Mouse (Mus musculus): ENCODE measurements at regions not wholly inside any gene's neighbourhood (a gene's known extent, or its start where the extent isn't known, plus 50 kb on each side); places are given as distances from the start of the nearest gene placed in this dataset.
"Not testable (repeated sequence)": the region's sequence is repeated elsewhere in the genome, so short reads cannot be mapped to it uniquely, and the experiment has no call there.

- DNase-seq (ENCODE audit: low spot score in 2 of 2), result no peak
These were observed 212.1 kb downstream of the Adgrg6 start for GRCm38 (mm10) chr10:14333344-14333743.

GRCm38 (mm10) chr10:14332688-14333117 lies 212.8 kb downstream of the Adgrg6 start:
- no peak for DNase-seq (ENCODE audit: low spot score in 2 of 2)

GRCm38 (mm10) chr10:14328846-14329245 lies 216.6 kb downstream of the Adgrg6 start:
- no peak for DNase-seq (ENCODE audit: low spot score in 2 of 2)

DNA sequence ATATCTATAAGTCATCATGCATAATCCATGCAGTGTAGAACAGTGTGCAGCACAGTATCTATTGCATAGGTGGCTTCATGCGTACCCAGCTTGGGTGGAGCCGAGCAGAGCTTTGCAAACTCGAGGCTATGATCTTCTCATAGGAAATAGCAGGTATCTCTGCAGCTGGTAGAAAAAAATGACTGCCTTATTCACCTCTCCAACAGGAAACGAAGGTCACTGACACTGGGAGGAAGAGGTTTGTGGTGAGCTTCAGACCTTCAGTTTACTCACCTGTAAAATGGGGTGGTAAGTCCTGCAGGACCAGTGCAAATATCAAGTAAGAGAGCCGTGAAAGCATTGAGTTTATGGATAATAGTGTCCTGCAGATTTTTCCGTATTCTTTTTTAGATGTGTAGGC lies 219.2 kb downstream of the Adgrg6 start:
- DNase-seq (ENCODE audit: low spot score in 2 of 2), result no peak

DNA sequence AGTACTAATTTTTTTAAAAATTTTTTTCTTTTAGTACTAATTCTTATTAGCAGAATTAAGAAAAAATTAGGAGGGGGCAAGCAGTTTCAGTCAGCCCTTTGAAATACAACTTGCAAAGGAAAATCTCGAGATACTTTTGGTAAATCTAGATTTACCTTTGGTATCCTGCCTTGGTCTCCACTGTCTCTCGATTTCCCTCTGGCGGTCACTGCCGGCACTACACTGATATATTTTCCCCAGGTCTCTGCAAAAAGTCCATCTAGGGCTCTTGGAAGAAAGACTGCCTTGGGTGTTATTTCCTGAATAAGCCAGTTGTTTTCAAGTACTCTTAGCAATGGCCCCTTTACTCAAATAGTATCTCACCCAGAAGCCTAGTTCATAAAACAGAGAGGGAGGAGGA lies 224.0 kb downstream of the Adgrg6 start:
- peak; percentile 49 to 81 for DNase-seq (ENCODE audit: low spot score in 2 of 2)

DNA sequence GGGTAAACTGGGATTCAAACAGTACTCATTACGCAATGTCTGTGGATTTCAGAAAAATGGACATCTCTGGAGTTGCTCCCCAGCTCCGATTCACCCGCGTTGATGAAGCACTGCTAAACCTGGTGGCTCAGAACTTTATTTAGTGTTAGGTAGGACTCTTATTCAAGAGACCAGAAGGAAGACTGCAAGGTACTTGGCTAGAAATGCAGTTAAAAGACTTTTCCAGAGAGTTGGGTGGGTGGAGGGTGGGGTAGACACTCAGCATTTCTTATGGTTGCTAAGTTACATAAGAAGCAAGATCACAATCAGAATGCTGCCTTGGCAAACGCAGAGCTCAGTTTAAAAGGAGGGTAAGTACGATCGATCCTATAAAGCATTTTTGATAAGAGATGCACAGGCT lies 230.2 kb downstream of the Adgrg6 start:
- no peak for DNase-seq (ENCODE audit: low spot score in 2 of 2)

GRCm38 (mm10) chr10:14314607-14315006 lies 230.9 kb downstream of the Adgrg6 start:
- DNase-seq (ENCODE audit: low spot score in 2 of 2), result no peak

GRCm38 (mm10) chr10:14314004-14314581 lies 231.4 kb downstream of the Adgrg6 start:
- DNase-seq (ENCODE audit: low spot score in 2 of 2), result no peak

DNA sequence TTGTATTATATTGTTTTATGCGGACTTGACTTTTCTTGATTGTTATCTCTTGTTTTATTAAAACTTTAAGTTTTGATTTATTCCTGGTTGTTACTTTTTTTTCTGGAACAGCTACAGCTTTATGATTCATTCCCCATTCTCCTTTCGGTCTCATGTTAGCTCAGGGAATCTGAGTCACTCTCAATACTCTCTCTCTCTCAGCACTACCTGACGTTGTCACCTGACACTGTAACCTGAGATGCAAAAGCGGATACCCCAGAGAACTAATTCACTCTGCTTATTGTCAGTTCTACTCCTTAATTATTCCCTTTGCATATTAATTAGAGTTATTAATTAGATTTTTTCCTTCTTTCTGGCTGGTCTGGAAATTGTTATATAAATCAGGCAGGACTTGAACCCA lies 232.5 kb downstream of the Adgrg6 start:
- DNase-seq (ENCODE audit: low spot score in 2 of 2), result no peak

DNA sequence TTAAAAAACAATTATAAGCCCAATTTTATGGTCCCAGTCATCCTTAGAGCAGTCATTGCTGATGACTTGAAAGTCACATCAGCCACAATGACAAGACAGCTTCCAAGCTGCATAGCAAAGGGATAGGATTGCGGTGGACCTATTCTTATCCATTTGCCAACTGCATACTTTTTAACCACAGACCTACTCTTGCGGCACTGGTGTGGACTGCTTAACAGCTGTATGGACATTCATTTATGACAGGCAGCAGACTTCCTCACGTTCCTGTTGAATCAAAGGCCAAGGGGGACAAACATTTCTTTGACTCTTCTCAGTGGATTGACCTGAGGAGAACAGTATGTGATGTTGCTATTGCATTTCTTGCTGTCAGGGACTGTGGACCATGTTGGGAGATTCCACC lies 233.5 kb downstream of the Adgrg6 start:
- no peak for DNase-seq (ENCODE audit: low spot score in 2 of 2)

GRCm38 (mm10) chr10:14306811-14307210 lies 238.6 kb downstream of the Adgrg6 start:
- no peak for DNase-seq (ENCODE audit: low spot score in 2 of 2)

DNA sequence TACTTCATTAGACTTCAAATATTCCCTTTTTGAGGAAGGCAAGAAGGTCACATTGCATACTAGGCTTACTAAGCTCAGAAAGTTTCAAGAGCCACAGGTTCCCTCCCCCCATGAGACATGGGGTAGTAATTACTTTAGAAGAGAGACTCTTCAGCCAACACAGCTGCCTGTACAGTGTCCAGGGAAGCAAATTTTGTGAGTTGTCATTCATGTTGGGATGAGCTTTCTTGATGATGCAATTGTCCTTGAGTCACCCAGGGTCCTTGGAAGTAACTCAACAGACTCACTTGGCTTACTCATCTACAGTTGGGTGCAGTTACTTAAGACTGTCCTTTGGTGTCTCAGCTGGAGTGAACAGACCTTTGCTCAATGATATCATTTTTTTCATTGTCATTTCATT lies 242.0 kb downstream of the Adgrg6 start:
- no peak for DNase-seq (ENCODE audit: low spot score in 2 of 2)

- no peak for DNase-seq (ENCODE audit: low spot score in 2 of 2)
These were observed 249.3 kb downstream of the Adgrg6 start for GRCm38 (mm10) chr10:14296147-14296546.

- not testable (repeated sequence) for DNase-seq (ENCODE audit: low spot score in 2 of 2)
These were observed 252.8 kb downstream of the Adgrg6 start for GRCm38 (mm10) chr10:14292701-14293100.

- DNase-seq (ENCODE audit: low spot score in 2 of 2), result no peak
These were observed 257.9 kb downstream of the Adgrg6 start for GRCm38 (mm10) chr10:14287551-14287950.

DNA sequence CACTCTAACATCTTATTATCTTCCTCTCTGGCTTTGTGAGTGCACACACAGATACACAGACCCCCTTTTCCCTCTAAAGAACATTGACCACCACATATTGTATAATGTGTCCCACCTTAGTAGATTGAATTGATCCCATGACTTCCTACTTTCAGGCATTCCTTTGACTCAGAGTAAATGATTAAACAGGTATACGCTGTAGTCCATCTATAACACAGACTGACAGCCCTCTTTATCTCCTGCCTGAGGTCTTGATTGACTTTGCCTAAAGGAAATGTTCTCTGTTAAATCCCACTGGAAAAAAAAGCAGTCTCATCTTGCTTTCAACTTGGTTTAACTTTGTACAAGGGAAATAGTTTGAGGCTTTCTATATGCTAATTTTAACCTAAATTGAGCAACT lies 268.8 kb downstream of the Adgrg6 start:
- DNase-seq (ENCODE audit: low spot score in 2 of 2), result no peak

DNA sequence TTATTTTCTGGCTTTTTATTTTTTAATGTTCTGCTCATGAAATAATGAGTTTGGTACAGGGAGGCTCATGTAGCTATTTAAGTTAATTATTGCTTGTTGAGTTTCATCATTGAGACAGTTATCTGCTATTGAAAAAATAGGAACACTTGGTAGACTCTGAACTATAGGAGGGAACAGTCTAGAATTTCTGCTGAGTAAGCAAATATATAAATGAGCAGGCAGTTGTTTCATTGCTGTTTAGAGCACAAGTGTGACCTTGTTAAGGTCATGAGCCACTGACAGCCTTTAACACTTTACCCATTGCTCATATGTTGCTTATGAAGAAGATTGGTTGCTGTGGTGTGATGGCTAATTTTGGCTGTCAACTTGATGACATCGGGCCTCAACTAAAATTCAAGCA lies 270.0 kb downstream of the Adgrg6 start:
- DNase-seq (ENCODE audit: low spot score in 2 of 2), result no peak

DNA sequence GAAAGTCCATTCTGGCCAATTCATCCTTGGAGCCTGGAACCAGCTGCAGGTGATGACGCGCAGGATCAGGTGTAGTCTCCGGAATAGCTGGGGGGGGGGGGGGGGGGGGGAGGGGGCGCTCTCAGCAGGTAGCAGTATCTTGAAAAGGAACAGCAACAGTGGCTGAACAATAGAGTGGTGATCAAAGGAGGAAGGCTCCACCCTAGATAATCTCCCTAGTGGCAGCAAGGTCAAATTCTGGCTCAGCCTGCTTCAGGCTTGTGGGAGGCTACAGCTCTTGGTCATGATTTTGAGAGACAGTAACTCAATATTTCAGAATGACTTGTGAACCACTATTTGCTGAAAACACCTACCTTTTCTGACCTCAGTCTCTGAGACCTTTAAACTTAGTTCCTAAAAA lies 275.5 kb downstream of the Adgrg6 start:
- DNase-seq (ENCODE audit: low spot score in 2 of 2), result no peak

GRCm38 (mm10) chr10:14267641-14268040 lies 277.8 kb downstream of the Adgrg6 start:
- DNase-seq (ENCODE audit: low spot score in 2 of 2), result no peak

DNA sequence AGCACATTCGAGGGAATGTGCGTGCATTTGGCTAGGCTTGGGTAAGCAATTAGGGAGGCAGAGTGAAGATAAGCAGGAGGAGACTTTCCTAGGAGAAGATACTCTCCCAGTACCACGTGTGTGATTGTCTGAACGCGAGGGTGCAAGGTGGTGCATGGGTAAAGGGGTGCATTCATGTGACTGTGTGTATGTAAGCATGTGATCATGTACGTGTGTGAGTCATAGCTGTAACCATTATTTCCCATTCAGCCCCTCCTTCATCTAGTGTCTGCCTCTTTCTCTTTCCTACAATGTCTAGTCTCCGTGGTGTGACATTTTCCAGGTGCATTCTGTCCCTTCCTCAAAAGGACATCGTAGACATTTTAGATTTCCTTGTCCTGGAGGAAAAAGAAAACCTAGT lies 273.8 kb downstream of the Hivep2 start:
- DNase-seq (ENCODE audit: low spot score in 2 of 2), result no peak

DNA sequence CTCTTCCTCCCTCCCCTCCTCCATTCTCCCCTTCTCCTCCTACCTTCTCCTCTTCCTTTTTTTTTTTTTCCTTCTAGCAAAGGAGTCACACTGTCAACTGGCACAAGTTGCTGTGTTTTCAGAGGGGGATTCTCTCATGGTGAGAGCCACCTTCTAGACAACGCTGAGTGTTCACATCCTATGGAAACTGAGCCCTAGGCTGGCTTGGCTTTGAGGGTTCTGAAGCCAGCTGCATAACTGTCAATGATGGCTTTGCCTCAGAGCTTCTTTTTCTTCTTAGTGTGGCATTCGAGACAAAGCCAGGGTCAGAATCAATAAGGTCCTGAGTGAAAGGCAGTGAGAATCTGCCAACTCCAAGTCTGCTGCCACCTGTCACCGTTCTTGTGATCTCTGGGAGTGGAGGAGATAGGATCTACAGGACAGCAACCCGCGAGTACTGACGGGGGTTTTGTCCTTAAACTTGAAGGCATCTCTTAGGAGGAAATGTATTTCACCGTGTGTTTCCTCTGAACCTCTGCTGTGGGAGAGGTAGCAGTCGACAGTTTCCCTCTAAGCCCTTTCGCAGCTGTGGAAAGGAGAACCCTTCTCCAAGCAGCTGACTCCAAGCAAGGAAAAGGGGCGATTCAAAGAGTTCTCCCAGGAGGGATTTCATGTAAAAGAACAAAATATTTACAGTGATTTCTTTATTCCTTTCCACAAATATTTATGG lies 269.2 kb downstream of the Hivep2 start:
- no peak for DNase-seq (ENCODE audit: low spot score in 2 of 2)

GRCm38 (mm10) chr10:14234005-14234602 lies 268.2 kb downstream of the Hivep2 start:
- DNase-seq (ENCODE audit: low spot score in 2 of 2), result no peak

- DNase-seq (ENCODE audit: low spot score in 2 of 2), result no peak
These were observed 267.5 kb downstream of the Hivep2 start for GRCm38 (mm10) chr10:14233335-14233734.

All from spleen, postnatal 10 days (tissue).